Mouse (Mus musculus): Measurements from ENCODE around the gene Vsx1.

GRCm38 (mm10) chr2:150660668-150661451, 28.3 kb downstream of the Vsx1 start:
- TF ChIP-seq CTCF (IDR thresholded peaks at IDR 0.05; ENCODE audit: low read depth, low read length) = no peak
- no peak for TF ChIP-seq POLR2A (IDR thresholded peaks at IDR 0.05; ENCODE audit: borderline replicate concordance, low read depth, low read length)

Measured in bone marrow macrophage, adult 2 months (primary cell).